Mouse (Mus musculus) lung, adult 2 months (tissue): ENCODE measurements at regions not wholly inside any gene's neighbourhood (a gene's known extent, or its start where the extent isn't known, plus 50 kb on each side); places are given as distances from the start of the nearest gene placed in this dataset.

Experiments used
- CTCF ChIP-seq: fragments of 200-500 bp; IDR thresholded peaks from 2 replicates; pipeline ENCODE4 v1.5.1; 2011; ENCODE audit warnings: mild to moderate bottlenecking, low read length, control low read depth; ENCODE audit not compliant: insufficient read depth
- POLR2A ChIP-seq: fragments of 200-500 bp; IDR thresholded peaks from 2 replicates; pipeline ENCODE4 v1.6.1; 2011; ENCODE audit warnings: low read depth, mild to moderate bottlenecking, control low read depth, low read length, borderline replicate concordance; ENCODE audit errors: extremely low read depth

DNA sequence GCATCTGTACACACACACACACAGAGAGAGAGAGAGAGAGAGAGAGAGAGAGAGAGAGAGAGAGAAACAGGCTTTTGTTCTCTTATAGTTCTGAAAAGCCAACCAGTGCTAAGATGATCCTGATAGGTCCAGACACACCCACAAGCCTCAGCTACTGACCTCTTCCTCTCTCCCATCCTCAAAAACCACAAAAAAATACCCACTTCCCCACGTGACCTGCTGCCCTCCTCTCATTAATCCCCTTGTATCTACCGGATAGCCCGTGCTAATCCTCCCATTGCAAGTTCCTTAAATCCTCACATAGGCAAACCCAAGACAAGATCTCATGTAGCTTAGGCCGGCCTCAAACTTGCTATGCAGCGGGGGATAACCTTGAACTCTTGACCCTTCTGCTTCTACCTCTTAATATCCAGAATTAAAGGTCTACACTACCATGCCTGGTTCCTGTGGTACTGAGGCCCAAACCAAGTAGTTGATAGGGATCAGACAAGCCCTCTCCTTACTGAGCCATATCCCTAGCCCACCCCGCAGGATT is 123.3 kb downstream of the Inhbb start:
- TF ChIP-seq CTCF = no peak
- TF ChIP-seq POLR2A = no peak
